Mouse (Mus musculus): ENCODE measurements at regions not wholly inside any gene's neighbourhood (a gene's known extent, or its start where the extent isn't known, plus 50 kb on each side); places are given as distances from the start of the nearest gene placed in this dataset.
"Not testable (repeated sequence)": the region's sequence is repeated elsewhere in the genome, so short reads cannot be mapped to it uniquely, and the experiment has no call there.

DNA sequence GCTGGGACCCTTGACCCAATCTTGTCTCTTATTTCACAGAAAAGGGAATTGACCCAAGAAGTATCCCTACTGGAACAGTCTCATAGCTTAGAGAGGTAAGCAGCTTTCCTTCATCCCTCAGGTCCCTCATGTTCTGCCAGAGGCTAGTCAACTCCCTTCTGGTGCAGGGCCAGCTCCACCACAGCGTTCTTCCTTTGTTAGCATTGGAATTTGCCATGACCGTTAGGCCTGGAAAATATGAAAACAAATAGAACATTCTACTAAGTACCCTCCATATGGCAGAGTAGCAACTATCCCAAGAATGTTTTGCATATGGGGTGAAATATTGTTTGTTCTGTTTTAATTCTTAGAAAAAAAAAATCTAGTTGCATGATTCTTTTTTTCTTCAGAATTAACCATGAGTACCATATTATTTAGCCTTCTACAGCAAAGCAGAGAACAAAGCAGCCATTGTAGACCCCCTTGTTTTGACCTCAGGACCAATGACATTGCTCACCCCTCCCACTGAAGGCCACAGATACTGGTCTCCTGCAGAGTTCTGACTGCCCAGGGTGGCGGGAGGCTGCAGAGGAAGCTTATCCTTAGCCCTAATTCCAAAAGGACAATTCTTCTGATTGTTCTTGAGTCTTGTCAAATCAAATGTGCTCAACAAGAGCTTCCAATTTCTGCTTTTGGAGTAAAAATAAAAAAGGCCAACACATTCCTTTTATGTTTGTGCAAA is 78.1 kb upstream of the Ehbp1 start:
- DNase-seq (ENCODE audit: extremely low spot score in 1 of 2, low spot score in 2 of 2) = no peak
- intact Hi-C loops (cut with DNase I) = no loop called here

DNA sequence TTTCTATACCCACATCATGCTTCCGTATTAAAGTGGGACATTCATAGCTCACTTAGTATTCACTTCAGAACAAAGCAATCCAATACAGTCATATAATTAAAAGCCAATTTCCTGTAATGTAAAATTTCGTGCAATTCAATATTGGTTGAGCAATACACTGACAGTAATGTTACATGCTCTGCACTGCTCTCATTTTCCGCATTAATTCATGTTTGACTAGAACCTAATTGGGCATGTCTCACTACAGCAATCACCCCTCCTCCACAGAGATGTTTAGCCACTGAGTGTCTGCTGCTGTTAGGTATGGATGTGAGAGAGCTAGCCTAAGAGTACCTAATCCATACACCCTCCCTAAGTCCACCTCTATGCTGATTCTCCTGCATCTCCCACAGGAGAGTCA is 79.7 kb upstream of the Ehbp1 start:
- intact Hi-C loops (cut with DNase I) = no loop called here
- no peak for DNase-seq (ENCODE audit: extremely low spot score in 1 of 2, low spot score in 2 of 2)

DNA sequence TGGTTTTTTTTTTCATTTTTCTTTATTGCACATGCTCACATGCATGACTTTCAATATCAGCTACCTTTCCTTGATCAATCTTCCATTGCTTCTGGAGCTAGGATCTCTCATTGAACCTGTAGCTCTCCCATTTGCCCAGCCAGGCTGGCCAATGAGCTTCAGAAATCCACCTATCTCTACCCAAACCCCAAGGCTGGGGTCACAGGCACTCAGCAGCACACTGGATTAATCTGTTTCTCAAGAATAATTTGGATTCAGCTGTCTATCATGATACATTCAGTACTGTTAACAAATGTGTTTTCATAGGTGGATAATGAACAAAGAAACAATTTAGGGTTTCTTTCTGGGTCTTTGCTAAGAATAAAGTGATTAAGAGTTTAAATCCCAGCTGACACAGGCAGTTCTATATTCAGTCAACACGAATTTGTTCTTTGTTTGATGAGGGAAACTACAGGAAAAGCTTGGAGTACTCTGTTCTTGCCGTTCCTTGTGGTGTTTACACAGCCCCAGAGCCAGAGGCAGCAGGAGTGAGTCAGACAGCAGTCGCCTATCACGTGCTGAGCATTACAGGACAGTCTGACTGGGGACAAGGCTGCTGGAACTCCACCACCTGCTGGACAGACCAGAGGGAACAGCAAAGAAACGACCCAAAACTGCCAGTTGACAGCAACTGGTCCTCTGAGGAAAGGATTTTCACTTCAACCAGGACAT is 74.6 kb upstream of the Tmem17 start:
- intact Hi-C loops (cut with DNase I) = no loop called here
- peak; percentile 24 to 69 for DNase-seq (ENCODE audit: extremely low spot score in 1 of 2, low spot score in 2 of 2)

DNA sequence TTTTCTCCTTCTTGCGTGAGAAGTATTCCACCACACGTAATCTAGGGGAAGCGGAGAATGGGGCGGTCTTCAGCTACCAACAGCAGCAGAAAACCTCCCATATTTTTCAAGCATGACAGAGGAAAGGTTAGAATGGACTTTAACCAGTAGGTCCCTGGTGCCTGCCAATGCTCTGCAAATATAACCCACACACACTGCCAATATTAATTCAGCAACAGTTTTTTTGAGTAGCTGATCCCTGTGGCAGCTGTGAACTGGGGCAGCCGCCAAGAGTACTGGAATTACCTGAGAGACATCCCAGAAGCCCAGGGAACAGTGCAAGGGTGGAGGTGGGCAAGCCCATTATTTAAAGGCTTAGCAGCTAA is 74.1 kb upstream of the Tmem17 start:
- intact Hi-C loops (cut with DNase I) = no loop called here
- no peak for DNase-seq (ENCODE audit: extremely low spot score in 1 of 2, low spot score in 2 of 2)

DNA sequence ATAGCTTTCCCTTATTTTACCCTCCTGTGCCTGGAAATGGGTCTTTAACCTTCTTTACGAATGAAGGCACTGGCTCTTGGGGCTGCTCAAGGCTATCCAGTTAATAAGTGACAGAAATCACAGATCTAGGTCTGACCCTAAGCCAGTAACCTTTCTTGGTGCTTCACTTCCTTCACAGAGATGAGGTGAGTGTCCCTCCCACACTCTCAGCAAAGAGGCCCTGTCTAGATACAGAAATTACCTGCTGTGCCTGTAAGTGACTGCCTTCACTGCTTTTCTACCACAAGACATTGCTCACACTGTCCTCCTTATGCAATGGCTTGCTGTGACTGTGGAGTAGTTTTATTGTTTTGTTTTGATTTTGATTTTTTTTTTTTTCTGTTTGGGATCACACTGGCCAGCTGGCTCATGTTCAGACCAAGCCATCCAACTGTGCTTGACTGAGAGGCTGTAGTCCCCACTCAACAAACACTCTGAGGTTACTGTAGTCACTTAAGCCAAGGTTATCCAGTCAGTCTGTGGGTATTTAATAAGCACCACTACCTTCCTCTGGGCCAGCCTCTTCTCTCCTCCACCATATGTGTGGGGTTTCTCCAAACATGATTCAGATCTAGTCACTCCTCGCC is 73.3 kb upstream of the Tmem17 start:
- intact Hi-C loops (cut with DNase I) = no loop called here
- peak in 1 of 2 experiments; percentile 23 for DNase-seq (ENCODE audit: extremely low spot score in 1 of 2, low spot score in 2 of 2)

DNA sequence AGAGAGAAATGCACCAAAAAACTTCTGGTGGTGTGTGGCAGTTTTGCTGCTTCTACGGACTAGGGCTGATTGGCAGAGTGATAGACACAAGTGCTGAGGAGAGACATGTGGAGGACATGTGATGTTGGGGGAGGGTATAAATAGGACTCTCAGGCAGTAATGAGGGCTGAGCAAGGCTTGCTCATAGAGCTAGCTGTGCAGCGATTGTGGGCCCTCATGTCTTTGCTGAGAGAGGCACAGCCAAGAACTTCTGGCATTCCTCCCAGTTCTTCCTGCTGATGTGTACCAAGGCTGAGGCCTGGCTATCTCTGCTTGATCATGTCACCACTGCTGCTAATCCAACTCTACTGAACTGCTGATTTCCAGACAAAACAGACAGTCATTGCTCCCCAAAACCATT is 71.4 kb upstream of the Tmem17 start:
- intact Hi-C loops (cut with DNase I) = no loop called here
- no peak for DNase-seq (ENCODE audit: extremely low spot score in 1 of 2, low spot score in 2 of 2)

DNA sequence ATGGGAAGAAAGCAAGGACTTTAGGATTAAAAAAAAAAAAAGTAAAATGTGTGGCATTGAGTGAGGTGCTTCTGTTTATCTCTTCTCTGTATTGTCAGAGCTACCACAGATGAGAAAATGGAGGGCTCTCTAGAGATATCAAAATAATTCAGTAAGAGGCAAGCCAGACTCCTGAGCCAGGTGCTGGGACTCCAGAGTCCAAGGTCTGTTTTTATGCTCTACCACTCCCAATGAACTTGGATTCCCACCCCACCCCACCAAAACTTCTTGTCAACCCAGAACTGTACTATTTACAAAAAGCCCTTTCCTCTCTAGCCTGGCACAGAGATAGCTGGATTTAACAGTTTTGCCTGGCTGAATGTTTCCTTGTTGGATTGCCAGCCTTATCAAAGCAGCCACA is 58.7 kb upstream of the Tmem17 start:
- DNase-seq (ENCODE audit: extremely low spot score in 1 of 2, low spot score in 2 of 2) = no peak
- intact Hi-C loops (cut with DNase I) = no loop called here

DNA sequence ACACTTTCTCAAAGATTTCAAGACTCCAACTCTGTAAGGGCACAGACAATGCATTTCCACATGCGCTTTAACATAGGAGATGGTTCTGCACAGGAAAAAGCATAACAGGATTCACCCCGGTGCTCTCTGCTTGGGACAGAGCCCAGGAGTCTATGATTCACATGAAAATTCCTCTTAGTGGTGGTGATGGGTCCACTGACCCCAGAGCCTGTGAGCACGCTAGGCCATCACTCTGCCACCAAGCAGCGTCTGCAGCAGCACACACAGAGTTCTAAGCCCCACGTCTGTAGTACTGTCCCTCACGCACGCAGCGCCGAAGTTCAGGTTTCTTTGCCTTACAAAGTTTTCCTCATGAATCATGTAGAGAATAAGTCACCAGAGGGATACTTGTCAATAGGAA is 55.6 kb upstream of the Tmem17 start:
- intact Hi-C loops (cut with DNase I) = no loop called here
- no peak for DNase-seq (ENCODE audit: extremely low spot score in 1 of 2, low spot score in 2 of 2)

DNA sequence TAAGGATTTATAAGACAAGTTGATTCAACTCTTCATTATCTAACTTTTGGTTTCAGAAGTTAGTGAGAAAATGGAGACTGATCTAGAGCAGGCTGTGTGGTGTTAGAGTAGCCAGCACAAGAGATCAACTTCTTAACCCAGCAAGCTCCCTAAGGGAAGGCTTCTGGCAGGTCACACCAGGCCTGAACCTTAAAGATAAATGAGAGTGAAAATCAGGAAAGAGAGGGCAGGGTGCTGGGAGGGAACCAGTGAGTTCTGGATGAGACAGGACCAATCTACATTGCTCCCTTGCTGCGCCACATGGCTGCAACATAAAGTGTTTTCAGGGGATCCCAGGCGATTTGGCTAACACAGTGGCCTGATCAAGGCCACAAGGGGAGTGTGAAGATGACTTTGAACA is 54.7 kb upstream of the Tmem17 start:
- no peak for DNase-seq (ENCODE audit: extremely low spot score in 1 of 2, low spot score in 2 of 2)
- intact Hi-C loops (cut with DNase I) = no loop called here

DNA sequence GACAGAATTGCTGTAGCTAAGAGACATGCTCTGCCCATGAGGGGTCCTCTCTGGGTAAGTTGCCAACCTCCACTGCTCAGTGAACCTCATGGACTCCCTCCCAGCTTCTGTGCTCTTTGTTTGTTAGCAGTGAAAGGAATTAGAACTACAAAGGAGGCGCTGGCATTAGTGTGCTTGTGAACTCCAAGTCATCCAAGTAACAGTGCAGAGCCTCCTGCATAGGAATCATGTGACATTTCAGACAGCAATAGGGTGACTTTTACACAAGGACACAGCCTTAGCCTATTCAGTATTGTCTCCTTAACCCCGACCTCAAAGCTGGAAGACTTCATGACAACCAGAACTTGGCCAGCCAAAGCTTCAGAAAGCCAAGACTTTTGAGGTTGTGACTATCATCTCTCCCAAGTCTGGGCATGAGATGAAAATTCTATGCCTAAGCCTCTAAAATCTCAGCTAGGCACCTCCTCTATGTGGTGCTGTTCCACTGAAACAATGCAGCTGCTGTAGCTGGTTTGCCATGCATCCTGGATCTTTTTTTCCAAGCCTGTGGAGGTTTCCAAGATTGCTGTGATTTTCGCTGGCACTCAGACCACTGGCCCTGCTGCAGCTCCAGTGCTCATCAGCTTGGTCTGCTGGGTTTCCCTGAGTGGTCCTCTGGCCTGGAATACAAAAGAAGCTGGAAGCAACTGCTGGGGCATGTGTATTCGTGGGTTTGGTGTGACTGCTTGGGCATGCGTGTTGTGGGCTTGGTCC is 52.8 kb upstream of the Tmem17 start:
- intact Hi-C loops (cut with DNase I) = no loop called here
- peak; percentile 31 to 44 for DNase-seq (ENCODE audit: extremely low spot score in 1 of 2, low spot score in 2 of 2)

DNA sequence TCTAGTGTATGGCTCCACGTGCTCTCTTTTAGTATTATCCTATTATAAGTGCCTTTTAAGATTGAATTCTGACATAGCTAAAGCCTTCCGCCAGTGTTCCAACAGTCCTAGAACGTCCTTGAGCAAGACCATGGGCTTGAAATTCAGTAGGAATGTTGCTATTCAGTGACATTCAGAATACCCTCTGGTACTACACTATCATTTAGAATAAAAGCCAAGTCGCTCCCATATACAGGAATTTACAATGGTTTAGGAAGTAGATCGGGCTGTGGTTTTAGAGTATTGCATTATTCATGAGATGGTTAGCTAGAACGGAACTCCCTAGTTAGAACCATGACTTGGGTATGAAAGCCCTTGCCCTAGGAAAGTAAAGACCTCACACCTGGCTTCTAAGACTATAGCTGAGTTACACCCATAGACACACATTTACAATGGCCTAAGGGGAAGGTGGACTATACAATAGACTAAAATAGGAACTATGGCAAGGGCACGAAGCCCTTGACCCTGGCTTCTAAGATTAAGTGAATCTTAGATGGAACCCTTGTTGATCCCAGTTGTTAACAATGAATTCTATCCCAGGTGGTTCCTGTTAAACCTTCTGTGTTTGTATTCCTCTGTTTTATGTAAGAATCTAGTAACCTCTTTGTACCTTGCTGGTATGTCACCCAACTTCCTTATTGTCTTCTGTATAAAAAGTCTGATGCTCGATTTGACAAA is 50.7 kb upstream of the Tmem17 start:
- DNase-seq (ENCODE audit: extremely low spot score in 1 of 2, low spot score in 2 of 2); intact Hi-C loops (cut with DNase I): not testable (repeated sequence)
